ENCODE assay signal across 8 mouse cellular contexts in the genomic region with DNA sequence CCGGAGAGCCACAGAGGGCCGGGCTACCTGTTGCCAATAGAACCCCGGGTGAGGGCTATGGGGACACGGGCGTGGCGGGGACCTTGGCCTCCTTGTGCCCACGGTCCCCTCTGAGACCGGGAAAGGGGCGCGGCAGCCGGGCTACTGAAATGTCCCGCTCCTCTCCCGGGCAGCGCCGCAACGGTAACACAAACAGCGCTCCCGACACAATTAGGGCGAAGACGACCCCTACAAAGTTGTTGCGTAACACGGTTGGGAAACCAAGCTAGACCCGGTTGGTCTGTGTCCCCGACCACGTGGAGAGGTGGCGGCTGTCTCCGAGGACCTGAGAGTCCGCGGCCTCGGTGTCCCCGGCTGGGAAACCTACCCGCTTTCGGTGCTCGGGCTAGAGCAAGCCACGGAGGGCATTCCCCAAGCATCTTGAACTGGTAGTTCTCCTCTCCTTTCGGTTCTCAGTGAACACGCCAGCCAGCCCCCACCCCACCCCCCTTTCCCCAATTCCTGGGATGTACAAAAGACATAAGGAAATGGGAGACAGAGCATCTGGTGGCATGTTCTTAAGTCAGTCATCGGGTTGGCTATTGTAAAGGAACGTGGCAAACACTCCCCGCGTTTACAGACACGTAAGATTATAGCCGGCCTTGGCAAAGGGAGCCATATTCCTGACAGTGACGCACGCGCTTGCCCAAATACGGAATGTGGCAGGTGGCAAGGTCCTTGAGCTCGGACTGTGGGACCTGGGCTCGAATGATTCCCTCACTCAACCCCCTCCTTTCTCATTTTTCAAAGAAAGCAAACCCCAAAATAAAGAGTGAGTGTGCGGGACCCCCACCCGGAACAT. TPM values are rescaled to one million over a fixed set of nuclear protein-coding genes. Genes with fewer than 3 reads are reported as not detected.
DNase-seq lines count a peak whose midpoint lies in the region; ATAC-seq lines count a peak whose summit lies in the region.

No protein-coding gene starts in this region.

- intact Hi-C loops in gastrocnemius, postnatal 14 days (cut with DNase I; ENCODE audit: low total_unique reads): no loop called here

- H3K9me3 ChIP-seq in intestine, embryonic 16.5 days (ENCODE audit: control insufficient read depth, low read length): no peaks in the 10 kb centered on the region
- H3K9me3 ChIP-seq in limb, embryonic 13.5 days: no peaks in the 10 kb centered on the region
- H3K9me3 ChIP-seq in midbrain, embryonic 13.5 days: no peaks in the 10 kb centered on the region

- H3K27ac ChIP-seq in intestine, embryonic 16.5 days (ENCODE audit: low read length): peak overlapping the region; percentile 86
- no peak overlapping the region; the same call in 1 of the 2 replicates for H3K27ac ChIP-seq in limb, embryonic 13.5 days
- peak overlapping the region; percentile 66 for H3K27ac ChIP-seq in midbrain, embryonic 13.5 days

- peak overlapping the region; percentile 81 for H3K9ac ChIP-seq in intestine, embryonic 16.5 days (ENCODE audit: low read depth, low read length)
- H3K9ac ChIP-seq in limb, embryonic 13.5 days: peak overlapping the region; percentile 65
- H3K9ac ChIP-seq in midbrain, embryonic 13.5 days (replicated peaks): peak overlapping the region; percentile 88

- H3K4me3 ChIP-seq in intestine, embryonic 16.5 days (ENCODE audit: low read length): peak overlapping the region; percentile 89
- H3K4me3 ChIP-seq in limb, embryonic 13.5 days: peak overlapping the region; percentile 88
- H3K4me3 ChIP-seq in midbrain, embryonic 13.5 days (replicated peaks): peak overlapping the region; percentile 83

- no peaks in the 10 kb centered on the region for H3K36me3 ChIP-seq in intestine, embryonic 16.5 days (ENCODE audit: control insufficient read depth, insufficient read depth, low read length)
- H3K36me3 ChIP-seq in limb, embryonic 13.5 days: no peaks in the 10 kb centered on the region
- H3K36me3 ChIP-seq in midbrain, embryonic 13.5 days: no peaks in the 10 kb centered on the region

- WGBS in intestine, embryonic 16.5 days: 1% methylated on average over 51 of the region's 51 CpGs
- 1% methylated on average over 51 of the region's 51 CpGs for WGBS in limb, embryonic 13.5 days
- 2% methylated on average over 51 of the region's 51 CpGs for WGBS in midbrain, embryonic 13.5 days

- DNase-seq in layer of hippocampus, adult 18-20 months (ENCODE audit: low spot score in 2 of 2): peak; percentile 11 to 53
- no peak for DNase-seq in layer of hippocampus, adult 9-10 months (ENCODE audit: low spot score)
- DNase-seq in cerebellum, postnatal 36 days: peak; percentile 36 to 59
- DNase-seq in gastrocnemius, postnatal 14 days: peak; percentile 35
- DNase-seq in spleen, postnatal 10 days (ENCODE audit: low spot score in 2 of 2): peak; percentile 49 to 50

- H3K4me2 ChIP-seq in intestine, embryonic 16.5 days (ENCODE audit: low read depth, low read length): peak overlapping the region; percentile 98
- peak overlapping the region; percentile 99 for H3K4me2 ChIP-seq in limb, embryonic 13.5 days (replicated peaks)
- peak overlapping the region; percentile 98 for H3K4me2 ChIP-seq in midbrain, embryonic 13.5 days (replicated peaks)

- peak; percentile 32 for ATAC-seq in intestine, embryonic 16.5 days
- ATAC-seq in limb, embryonic 13.5 days (ENCODE audit: low FRiP score, low read depth): no peak
- peak; percentile 16; the same call in 1 of the 2 replicates for ATAC-seq in midbrain, embryonic 13.5 days

- H3K27me3 ChIP-seq in intestine, embryonic 16.5 days (replicated peaks; ENCODE audit: control insufficient read depth, insufficient read depth, low read length): no peaks in the 10 kb centered on the region
- H3K27me3 ChIP-seq in limb, embryonic 13.5 days: peaks cover 19% of the 10 kb centered on the region
- peaks cover 12% of the 10 kb centered on the region for H3K27me3 ChIP-seq in midbrain, embryonic 13.5 days

- peaks cover 18% of the 10 kb centered on the region for H3K4me1 ChIP-seq in intestine, embryonic 16.5 days (ENCODE audit: control insufficient read depth, insufficient read depth, low read length)
- peaks cover 28% of the 10 kb centered on the region for H3K4me1 ChIP-seq in limb, embryonic 13.5 days
- peaks cover 29% of the 10 kb centered on the region for H3K4me1 ChIP-seq in midbrain, embryonic 13.5 days (replicated peaks)

RNA-seq across cellular contexts. Expression of a gene that starts 0.8 kb away (rescaled TPM):
- 10 to 100 TPM; 18.8 to 22.0 TPM for total RNA-seq in layer of hippocampus, adult 18-20 months (2021)
- 10 to 100 TPM; 15.7 to 39.9 TPM for total RNA-seq in gastrocnemius, postnatal 14 days (2021)
- polyA plus RNA-seq in intestine, embryonic 16.5 days (2015; fragmentation: Nextera tagmentation; extraction: Ambion mirVana): 28.4 and 30.0 TPM in 2 replicates
- polyA plus RNA-seq in limb, embryonic 13.5 days (2015; fragmentation: Nextera tagmentation; extraction: Ambion mirVana): 23.4 and 26.9 TPM in 2 replicates
- 40.5 and 41.3 TPM in 2 replicates for polyA plus RNA-seq in midbrain, embryonic 13.5 days (2015; fragmentation: Nextera tagmentation; extraction: Ambion mirVana)

RNA-seq across cellular contexts. Expression of a gene that starts 52.2 kb away (rescaled TPM):
- total RNA-seq in layer of hippocampus, adult 18-20 months (2021): 100 to 1,000 TPM; 108 to 111 TPM
- 10 to 100 TPM; 47.4 to 65.3 TPM for total RNA-seq in gastrocnemius, postnatal 14 days (2021)
- 45.1 and 49.6 TPM in 2 replicates for polyA plus RNA-seq in intestine, embryonic 16.5 days (2015; fragmentation: Nextera tagmentation; extraction: Ambion mirVana)
- 39.9 and 42.0 TPM in 2 replicates for polyA plus RNA-seq in limb, embryonic 13.5 days (2015; fragmentation: Nextera tagmentation; extraction: Ambion mirVana)
- polyA plus RNA-seq in midbrain, embryonic 13.5 days (2015; fragmentation: Nextera tagmentation; extraction: Ambion mirVana): 57.1 and 58.4 TPM in 2 replicates
